Mouse (Mus musculus) MEL (cell line): ENCODE measurements around the gene Icam1. TPM values are rescaled to one million over a fixed set of nuclear protein-coding genes. Genes with fewer than 3 reads are reported as not detected.
A peak's percentile ranks its signal among the peaks of the same experiment; 100 is the strongest.

Experiments used
- DNase-seq: peaks from one replicate; pipeline ENCODE4 v3.0.0; 2011; ENCODE audit warnings: low read depth, low spot score
- H3K27ac ChIP-seq: 2 replicates; pipeline ENCODE4 v1.5.1; 2012; ENCODE audit warnings: low read depth, mild to moderate bottlenecking, control low read depth, low read length, moderate library complexity; ENCODE audit not compliant: control insufficient read depth
- H3K27me3 ChIP-seq, 2 experiments: fragments of 150-350 bp in 1 of 2; sonication (generic) in 1 of 2; 2 replicates each; pipeline ENCODE4 v1.6.1; 2012; ENCODE audit warnings: low read length in 2 of 2, mild to moderate bottlenecking in 2 of 2, improper control_type of control experiment in 1 of 2, moderate library complexity in 1 of 2; ENCODE audit not compliant: insufficient read depth in 2 of 2, control insufficient read depth in 1 of 2
- H3K36me3 ChIP-seq, 2 experiments: 2 replicates each; pipeline ENCODE4 v1.6.1; 2012 to 2014; ENCODE audit warnings: low read length in 2 of 2, improper control_type of control experiment in 1 of 2, inconsistent platforms in 1 of 2, mild to moderate bottlenecking in 1 of 2; ENCODE audit not compliant: insufficient read depth in 2 of 2, control insufficient read depth in 1 of 2
- H3K4me1 ChIP-seq, 2 experiments: fragments of 150-350 bp in 1 of 2; sonication (generic) in 1 of 2; 2 replicates each; pipeline ENCODE4 v1.6.1; 2012; ENCODE audit warnings: low read length in 2 of 2, improper control_type of control experiment in 1 of 2, mild to moderate bottlenecking in 1 of 2; ENCODE audit not compliant: insufficient read depth in 2 of 2, control insufficient read depth in 1 of 2
- H3K4me3 ChIP-seq, 2 experiments: fragments of 150-350 bp in 1 of 2; sonication (generic) in 1 of 2; 2 replicates each; pipeline ENCODE4 v1.5.1; 2012; ENCODE audit warnings: low read depth in 2 of 2, low read length in 2 of 2, mild to moderate bottlenecking in 2 of 2, moderate library complexity in 2 of 2, control low read depth in 1 of 2, improper control_type of control experiment in 1 of 2; ENCODE audit not compliant: control insufficient read depth in 1 of 2, insufficient read depth in 1 of 2
- H3K79me2 ChIP-seq: 2 replicates; pipeline ENCODE4 v1.6.1; 2012; ENCODE audit warnings: mild to moderate bottlenecking, low read length, moderate library complexity; ENCODE audit not compliant: control insufficient read depth, poor library complexity, insufficient read depth
- H3K9ac ChIP-seq: 2 replicates; pipeline ENCODE4 v1.6.1; 2012; ENCODE audit warnings: low read depth, mild to moderate bottlenecking, control low read depth, low read length, moderate library complexity; ENCODE audit not compliant: control insufficient read depth, poor library complexity, severe bottlenecking
- H3K9me3 ChIP-seq: fragments of 150-350 bp; sonication (generic); replicated peaks from 2 replicates; pipeline ENCODE4 v1.6.1; 2012; ENCODE audit warnings: mild to moderate bottlenecking, low read length, improper control_type of control experiment, moderate library complexity; ENCODE audit not compliant: insufficient read depth
- BHLHE40 ChIP-seq: IDR thresholded peaks from 2 replicates; pipeline ENCODE4 v1.6.1; 2012; ENCODE audit warnings: low read depth, mild to moderate bottlenecking, inconsistent platforms, low read length, improper control_type of control experiment, borderline replicate concordance
- CHD1 ChIP-seq: IDR thresholded peaks from 2 replicates; pipeline ENCODE4 v1.6.1; 2012; ENCODE audit warnings: low read depth, mild to moderate bottlenecking, inconsistent platforms, low read length, improper control_type of control experiment
- CTCF ChIP-seq, 3 experiments: IDR thresholded peaks in 2 of 3; conservative IDR thresholded peaks in 1 of 3; 2 replicates each; pipeline ENCODE4 v1.5.1; 2011 to 2012; ENCODE audit warnings: low read length in 3 of 3, low read depth in 2 of 3, mild to moderate bottlenecking in 2 of 3, improper control_type of control experiment in 1 of 3, inconsistent platforms in 1 of 3, mixed read lengths in 1 of 3, moderate library complexity in 1 of 3; ENCODE audit not compliant: control insufficient read depth in 1 of 3, insufficient read depth in 1 of 3, poor library complexity in 1 of 3, severe bottlenecking in 1 of 3
- EP300 ChIP-seq, 2 experiments: IDR thresholded peaks; 2 replicates each; pipeline ENCODE4 v1.6.1; 2011; ENCODE audit warnings: improper control_type of control experiment in 2 of 2, low read length in 2 of 2, low read depth in 1 of 2, mild to moderate bottlenecking in 1 of 2
- ETS1 ChIP-seq: IDR thresholded peaks from 2 replicates; pipeline ENCODE4 v1.6.1; 2012; ENCODE audit warnings: low read depth, mild to moderate bottlenecking, inconsistent platforms, low read length, improper control_type of control experiment, moderate library complexity
- GABPA ChIP-seq: IDR thresholded peaks from 2 replicates; pipeline ENCODE4 v1.6.1; 2012; ENCODE audit warnings: low read depth, mild to moderate bottlenecking, inconsistent platforms, low read length, improper control_type of control experiment, moderate library complexity
- GATA1 ChIP-seq: IDR thresholded peaks from 2 replicates; pipeline ENCODE4 v1.6.1; 2011; ENCODE audit warnings: low read depth, low read length, improper control_type of control experiment
- HCFC1 ChIP-seq: IDR thresholded peaks from 2 replicates; pipeline ENCODE4 v1.6.1; 2012; ENCODE audit warnings: low read depth, mild to moderate bottlenecking, inconsistent platforms, low read length, improper control_type of control experiment, moderate library complexity
- JUND ChIP-seq: IDR thresholded peaks from 2 replicates; pipeline ENCODE4 v1.6.1; 2011; ENCODE audit warnings: low read depth, mild to moderate bottlenecking, improper control_type of control experiment, low read length
- MAFK ChIP-seq: IDR thresholded peaks from 2 replicates; pipeline ENCODE4 v1.6.1; 2011; ENCODE audit warnings: low read depth, mild to moderate bottlenecking, low read length, improper control_type of control experiment, borderline replicate concordance
- MAX ChIP-seq: IDR thresholded peaks from 2 replicates; pipeline ENCODE4 v1.6.1; 2011; ENCODE audit warnings: low read length, improper control_type of control experiment
- MAZ ChIP-seq: IDR thresholded peaks from 2 replicates; pipeline ENCODE4 v1.6.1; 2012; ENCODE audit warnings: low read depth, mild to moderate bottlenecking, inconsistent platforms, low read length, improper control_type of control experiment
- MYB ChIP-seq: IDR thresholded peaks from 2 replicates; pipeline ENCODE4 v1.6.1; 2011; ENCODE audit warnings: mild to moderate bottlenecking, low read depth, low read length, improper control_type of control experiment
- NELFE ChIP-seq: IDR thresholded peaks from 2 replicates; pipeline ENCODE4 v1.6.1; 2011; ENCODE audit warnings: low read depth, low read length, improper control_type of control experiment
- NRF1 ChIP-seq: IDR thresholded peaks from 2 replicates; pipeline ENCODE4 v1.6.1; 2014; ENCODE audit warnings: low read depth, mild to moderate bottlenecking, inconsistent platforms, low read length, improper control_type of control experiment, moderate library complexity; ENCODE audit not compliant: poor library complexity, insufficient read depth, severe bottlenecking
- POLR2AphosphoS2 ChIP-seq: IDR thresholded peaks from 2 replicates; pipeline ENCODE4 v1.6.1; 2011; ENCODE audit warnings: low read length, improper control_type of control experiment
- POLR2AphosphoS5 ChIP-seq: IDR thresholded peaks from 2 replicates; pipeline ENCODE4 v1.6.1; 2012; ENCODE audit warnings: low read depth, borderline replicate concordance, mild to moderate bottlenecking, inconsistent platforms, low read length, moderate library complexity, mixed read lengths
- RAD21 ChIP-seq: IDR thresholded peaks from 2 replicates; pipeline ENCODE4 v1.6.1; 2011; ENCODE audit warnings: mild to moderate bottlenecking, low read depth, low read length, improper control_type of control experiment
- RCOR1 ChIP-seq: IDR thresholded peaks from 2 replicates; pipeline ENCODE4 v1.6.1; 2012; ENCODE audit warnings: low read depth, mild to moderate bottlenecking, inconsistent platforms, low read length, improper control_type of control experiment
- SIN3A ChIP-seq: IDR thresholded peaks from 2 replicates; pipeline ENCODE4 v1.6.1; 2012; ENCODE audit warnings: low read length, improper control_type of control experiment, inconsistent platforms
- SMC3 ChIP-seq: IDR thresholded peaks from 2 replicates; pipeline ENCODE4 v1.6.1; 2011; ENCODE audit warnings: low read depth, low read length, improper control_type of control experiment
- TAL1 ChIP-seq: IDR thresholded peaks from 2 replicates; pipeline ENCODE4 v1.6.1; 2012; ENCODE audit warnings: mild to moderate bottlenecking, inconsistent platforms, low read length, moderate library complexity, mixed read lengths
- TBP ChIP-seq: IDR thresholded peaks from 2 replicates; pipeline ENCODE4 v1.8.0; 2011; ENCODE audit warnings: low read depth, low read length, improper control_type of control experiment
- TCF12 ChIP-seq: IDR thresholded peaks from 2 replicates; pipeline ENCODE4 v1.6.1; 2014; ENCODE audit warnings: low read depth, mild to moderate bottlenecking, inconsistent platforms, low read length, improper control_type of control experiment, moderate library complexity
- UBTF ChIP-seq: IDR thresholded peaks from 2 replicates; pipeline ENCODE4 v1.6.1; 2012; ENCODE audit warnings: low read depth, mild to moderate bottlenecking, inconsistent platforms, low read length, improper control_type of control experiment, moderate library complexity, borderline replicate concordance; ENCODE audit not compliant: insufficient read depth
- USF1 ChIP-seq: IDR thresholded peaks from 2 replicates; pipeline ENCODE4 v1.6.1; 2014; ENCODE audit warnings: low read depth, mild to moderate bottlenecking, inconsistent platforms, low read length, improper control_type of control experiment, moderate library complexity
- ZC3H11A ChIP-seq: IDR thresholded peaks from 2 replicates; pipeline ENCODE4 v1.6.1; 2012; ENCODE audit warnings: low read depth, mild to moderate bottlenecking, inconsistent platforms, low read length, improper control_type of control experiment
- ZKSCAN1 ChIP-seq: IDR thresholded peaks from 2 replicates; pipeline ENCODE4 v1.6.1; 2012; ENCODE audit warnings: low read depth, mild to moderate bottlenecking, inconsistent platforms, low read length, improper control_type of control experiment, moderate library complexity
- ZMIZ1 ChIP-seq: IDR thresholded peaks from 2 replicates; pipeline ENCODE4 v1.6.1; 2012; ENCODE audit warnings: low read depth, mild to moderate bottlenecking, inconsistent platforms, low read length, improper control_type of control experiment, moderate library complexity
- ZNF384 ChIP-seq: IDR thresholded peaks from 2 replicates; pipeline ENCODE4 v1.6.1; 2012; ENCODE audit warnings: low read depth, mild to moderate bottlenecking, inconsistent platforms, low read length, improper control_type of control experiment
- polyA plus RNA-seq, 2 experiments: library from polyadenylated mRNA; stranded (reverse) in 1 of 2; unstranded in 1 of 2; fragments of >175 nt in 1 of 2; fragments of >200 nt in 1 of 2; gene quantifications; 2 replicates each; pipeline versions ENCODE4 v1.2.1 to v1.2.4; 2012; ENCODE audit warnings: low replicate concordance in 2 of 2, low read depth in 1 of 2; ENCODE audit not compliant: insufficient read length in 2 of 2, insufficient read depth in 1 of 2, missing spikeins in 1 of 2
- total RNA-seq: library from RNA; depleted of rRNA; stranded (reverse); fragments of 300-350 nt; gene quantifications from 2 replicates; pipeline ENCODE4 v1.2.3, GENCODE M21; 2012

Gene Icam1
- total and polyA plus RNA-seq, 3 experiments: 26.0 to 31.0 TPM; not detected in 1

DNA sequence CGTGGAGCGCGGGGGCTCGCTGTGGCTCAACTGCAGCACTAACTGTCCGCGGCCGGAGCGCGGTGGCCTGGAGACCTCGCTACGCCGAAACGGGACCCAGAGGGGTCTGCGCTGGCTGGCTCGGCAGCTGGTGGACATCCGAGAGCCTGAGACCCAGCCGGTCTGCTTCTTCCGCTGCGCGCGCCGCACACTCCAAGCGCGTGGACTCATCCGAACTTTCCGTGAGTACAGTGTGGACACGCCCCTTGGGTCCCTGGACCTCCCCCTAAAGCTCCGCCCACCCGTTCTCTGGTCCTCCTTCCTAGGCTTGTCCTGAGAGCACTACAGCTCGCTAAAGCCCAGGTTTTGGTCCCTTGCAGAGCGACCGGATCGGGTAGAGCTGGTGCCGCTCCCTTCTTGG is 17.4 kb downstream of the Icam1 start:
- no peak for TF ChIP-seq GATA1
- peak; percentile 81; the same call in 1 of the 2 replicates for TF ChIP-seq POLR2AphosphoS5
- TF ChIP-seq, all 39 proteins: peak for 1
- H3K9ac ChIP-seq: peak overlapping the region; percentile 64
- peak overlapping the region; percentile 55 to 64 for H3K4me3 ChIP-seq
- peak; percentile 100 for DNase-seq
- no peaks in the 10 kb centered on the region for H3K9me3 ChIP-seq
- H3K36me3 ChIP-seq: peaks cover 0 to 9% of the 10 kb centered on the region in 2 experiments; a peak in 2 of 4 replicates
- H3K79me2 ChIP-seq: peaks cover 23% of the 10 kb centered on the region
- no peaks in the 10 kb centered on the region for H3K27me3 ChIP-seq
- peak overlapping the region; percentile 85 for H3K27ac ChIP-seq
- peaks cover 11 to 21% of the 10 kb centered on the region in 2 experiments for H3K4me1 ChIP-seq

DNA sequence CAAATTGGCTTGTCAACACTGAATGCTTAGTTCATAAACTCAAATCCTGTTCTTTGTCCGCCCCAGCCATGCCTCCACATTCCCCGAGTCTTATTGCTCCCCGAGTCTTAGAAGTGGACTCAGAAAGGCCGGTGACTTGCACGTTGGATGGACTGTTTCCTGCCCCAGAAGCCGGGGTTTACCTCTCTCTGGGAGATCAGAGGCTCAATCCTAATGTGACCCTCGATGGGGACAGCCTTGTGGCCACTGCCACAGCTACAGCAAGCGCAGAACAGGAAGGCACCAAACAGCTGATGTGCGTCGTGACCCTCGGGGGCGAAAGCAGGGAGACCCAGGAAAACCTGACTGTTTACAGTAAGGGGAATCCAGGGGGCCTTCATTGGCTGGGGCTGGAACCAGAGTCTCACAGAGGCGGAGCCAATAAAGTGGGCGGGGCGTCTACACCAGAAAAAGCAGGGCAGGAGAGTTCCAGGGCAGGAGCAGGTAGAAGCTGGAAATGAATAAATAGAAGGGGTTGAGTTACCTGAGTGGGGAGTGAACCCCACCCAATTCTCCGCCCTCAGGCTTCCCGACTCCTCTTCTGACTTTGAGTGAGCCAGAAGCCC is 18.8 kb downstream of the Icam1 start:
- no peak overlapping the region for H3K4me3 ChIP-seq
- peak; percentile 77 for DNase-seq

DNA sequence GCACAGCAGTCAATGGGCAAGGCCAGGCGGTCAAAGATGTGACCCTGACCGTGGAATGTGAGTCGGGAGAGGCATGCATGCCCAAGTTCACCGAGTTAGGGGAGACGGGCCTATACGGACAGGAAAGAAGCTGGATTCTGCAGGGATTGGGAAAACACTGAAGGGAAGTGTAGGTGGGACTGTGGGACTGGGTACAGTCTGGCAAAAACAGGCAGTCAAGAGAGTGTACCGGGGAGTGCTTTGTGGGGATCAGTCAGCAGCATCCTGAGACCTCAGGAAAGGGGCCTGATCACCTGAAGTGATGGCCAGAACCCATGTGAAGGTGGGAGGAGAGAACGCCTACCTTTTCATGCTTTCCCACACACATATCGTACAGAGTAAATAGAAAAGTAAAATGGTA is 19.8 kb downstream of the Icam1 start:
- H3K27me3 ChIP-seq: no peaks in the 10 kb centered on the region
- H3K4me3 ChIP-seq: no peak overlapping the region
- TF ChIP-seq MYB (no peak), CHD1 (no peak), RCOR1 (no peak), NRF1 (no peak), BHLHE40 (no peak), RAD21 (no peak), ZC3H11A (no peak), SIN3A (no peak), EP300 (IDR thresholded peaks at IDR 0.05; ENCODE audit: low read depth in 1 of 2, low read length in 2 of 2) (no peak), NELFE (no peak), GABPA (no peak), CTCF (IDR thresholded peaks at IDR 0.05 in 2 of 3, conservative IDR thresholded peaks at IDR 0.05 in 1 of 3; ENCODE audit: control insufficient read depth in 1 of 3, insufficient read depth in 1 of 3, low read depth in 2 of 3, low read length in 3 of 3, poor library complexity in 1 of 3, severe bottlenecking in 1 of 3) (no peak), HCFC1 (no peak), ETS1 (no peak), MAFK (no peak), JUND (no peak)

More for the DNA sequence above, 18.8 kb downstream of the Icam1 start:
- H3K4me1 ChIP-seq: peaks cover 2 to 19% of the 10 kb centered on the region in 2 experiments; a peak in 3 of 4 replicates
- peaks cover 0 to 5% of the 10 kb centered on the region in 2 experiments; a peak in 2 of 4 replicates for H3K36me3 ChIP-seq
- H3K27ac ChIP-seq: no peak overlapping the region
- TF ChIP-seq ZMIZ1: no peak
- no peak for TF ChIP-seq TAL1
- TF ChIP-seq CHD1: no peak
- TF ChIP-seq ZKSCAN1: no peak
- TF ChIP-seq ZNF384: no peak
- TF ChIP-seq UBTF: no peak
- no peak for TF ChIP-seq TCF12
- TF ChIP-seq POLR2AphosphoS2: no peak
- TF ChIP-seq RCOR1: no peak
- no peak for TF ChIP-seq NRF1
- no peak for TF ChIP-seq USF1
- TF ChIP-seq MAX: no peak
- no peak for TF ChIP-seq HCFC1
- no peak for TF ChIP-seq BHLHE40
- TF ChIP-seq JUND: no peak
- no peak for TF ChIP-seq SMC3
- no peak for TF ChIP-seq TBP
- no peak for TF ChIP-seq SIN3A
- TF ChIP-seq MAZ: no peak
- TF ChIP-seq POLR2AphosphoS5: no peak
- no peaks in the 10 kb centered on the region for H3K9me3 ChIP-seq
- no peak overlapping the region for H3K9ac ChIP-seq
- H3K27me3 ChIP-seq: no peaks in the 10 kb centered on the region
- peaks cover 18% of the 10 kb centered on the region for H3K79me2 ChIP-seq

More for the DNA sequence above, 19.8 kb downstream of the Icam1 start:
- H3K79me2 ChIP-seq: peaks cover 11% of the 10 kb centered on the region
- H3K4me1 ChIP-seq: peaks cover 9 to 29% of the 10 kb centered on the region in 2 experiments
- no peak for DNase-seq
- no peak overlapping the region for H3K27ac ChIP-seq
- peaks cover 0 to 13% of the 10 kb centered on the region in 2 experiments; a peak in 2 of 4 replicates for H3K36me3 ChIP-seq
- no peak overlapping the region for H3K9ac ChIP-seq
- H3K9me3 ChIP-seq: no peaks in the 10 kb centered on the region
